Mouse (Mus musculus) gastrocnemius, postnatal 10 days (tissue): Measurements from ENCODE around the gene Bean1. TPM values are rescaled to one million over a fixed set of nuclear protein-coding genes. Genes with fewer than 3 reads are reported as not detected.
A peak's percentile ranks its signal among the peaks of the same experiment; 100 is the strongest.

Source experiments
- DNase-seq: peaks from one replicate; pipeline ENCODE4 v3.0.0; 2021; ENCODE audit warnings: mixed read lengths
- total RNA-seq, 2 experiments: library from RNA; stranded (reverse); gene quantifications; 2 replicates each; pipeline ENCODE4 v1.2.3; 2021

The Bean1 gene
- total RNA-seq, 2 experiments from 2014 or later, result 1.0 to 1.4 TPM

- no peak for DNase-seq
These were observed 893 bp downstream of the Bean1 start for GRCm38 (mm10) chr8:104171050-104171620.

- no peak for DNase-seq
These were observed 2.2 kb downstream of the Bean1 start for GRCm38 (mm10) chr8:104172420-104172819.

- no peak for DNase-seq
These were observed 5.7 kb downstream of the Bean1 start for GRCm38 (mm10) chr8:104175848-104176527.

- DNase-seq, result no peak
These were observed 6.8 kb downstream of the Bean1 start for GRCm38 (mm10) chr8:104177054-104177453.

GRCm38 (mm10) chr8:104184905-104185304 is 14.7 kb downstream of the Bean1 start:
- DNase-seq, result no peak

GRCm38 (mm10) chr8:104186827-104187226 is 16.6 kb downstream of the Bean1 start:
- no peak for DNase-seq

GRCm38 (mm10) chr8:104187622-104188021 is 17.4 kb downstream of the Bean1 start:
- DNase-seq, result no peak

- DNase-seq, result no peak
These were observed 18.2 kb downstream of the Bean1 start for GRCm38 (mm10) chr8:104188459-104188858.

- DNase-seq, result no peak
These were observed 20.7 kb downstream of the Bean1 start for GRCm38 (mm10) chr8:104190777-104191468.

- no peak for DNase-seq
These were observed 21.3 kb downstream of the Bean1 start for GRCm38 (mm10) chr8:104191496-104191895.

GRCm38 (mm10) chr8:104199802-104200201 is 29.6 kb downstream of the Bean1 start:
- DNase-seq, result no peak

GRCm38 (mm10) chr8:104201622-104202021 is 31.4 kb downstream of the Bean1 start:
- DNase-seq, result no peak

- no peak for DNase-seq
These were observed 32.1 kb downstream of the Bean1 start for GRCm38 (mm10) chr8:104202320-104202719.

GRCm38 (mm10) chr8:104205292-104205691 is 35.0 kb downstream of the Bean1 start:
- no peak for DNase-seq

- no peak for DNase-seq
These were observed 47.4 kb downstream of the Bean1 start for GRCm38 (mm10) chr8:104217601-104218000.

GRCm38 (mm10) chr8:104219079-104219478 is 48.8 kb downstream of the Bean1 start:
- peak; percentile 44 for DNase-seq

GRCm38 (mm10) chr8:104219806-104220205 is 49.6 kb downstream of the Bean1 start:
- peak; percentile 82 for DNase-seq

- no peak for DNase-seq
These were observed 56.8 kb downstream of the Bean1 start for GRCm38 (mm10) chr8:104227048-104227447.

- DNase-seq, result no peak
These were observed 60.1 kb downstream of the Bean1 start for GRCm38 (mm10) chr8:104230377-104230776.

- DNase-seq, result no peak
These were observed 61.8 kb downstream of the Bean1 start for GRCm38 (mm10) chr8:104232039-104232438.

- no peak for DNase-seq
These were observed 62.7 kb downstream of the Bean1 start for GRCm38 (mm10) chr8:104232919-104233318.

- DNase-seq, result no peak
These were observed 64.3 kb downstream of the Bean1 start for GRCm38 (mm10) chr8:104234573-104234972.

GRCm38 (mm10) chr8:104239418-104239861 is 69.2 kb downstream of the Bean1 start:
- no peak for DNase-seq
